Mouse (Mus musculus) left cerebral cortex, postnatal 25 days (tissue): ENCODE results near the gene Rbm34. TPM values are rescaled to one million over a fixed set of nuclear protein-coding genes. Genes with fewer than 3 reads are reported as not detected.
"Not testable (repeated sequence)": the region's sequence is repeated elsewhere in the genome, so short reads cannot be mapped to it uniquely, and the experiment has no call there.

ENCODE experiments used
- DNase-seq, 2 experiments: peaks; one replicate each; pipeline ENCODE4 v3.0.0; 2022; ENCODE audit warnings: low spot score in 2 of 2, mixed read lengths in 1 of 2
- intact Hi-C: fragments of 180-260 bp; cut with DNase I; formaldehyde crosslinking; loops from one replicate; pipeline ENCODE4 v1.15.1; 2025
- total RNA-seq, 2 experiments: library from RNA; stranded (reverse); gene quantifications; 2 replicates each; pipeline ENCODE4 v1.2.3; 2021

The Rbm34 gene
- 10 to 100 TPM; 13.2 to 14.2 TPM for total RNA-seq

DNA sequence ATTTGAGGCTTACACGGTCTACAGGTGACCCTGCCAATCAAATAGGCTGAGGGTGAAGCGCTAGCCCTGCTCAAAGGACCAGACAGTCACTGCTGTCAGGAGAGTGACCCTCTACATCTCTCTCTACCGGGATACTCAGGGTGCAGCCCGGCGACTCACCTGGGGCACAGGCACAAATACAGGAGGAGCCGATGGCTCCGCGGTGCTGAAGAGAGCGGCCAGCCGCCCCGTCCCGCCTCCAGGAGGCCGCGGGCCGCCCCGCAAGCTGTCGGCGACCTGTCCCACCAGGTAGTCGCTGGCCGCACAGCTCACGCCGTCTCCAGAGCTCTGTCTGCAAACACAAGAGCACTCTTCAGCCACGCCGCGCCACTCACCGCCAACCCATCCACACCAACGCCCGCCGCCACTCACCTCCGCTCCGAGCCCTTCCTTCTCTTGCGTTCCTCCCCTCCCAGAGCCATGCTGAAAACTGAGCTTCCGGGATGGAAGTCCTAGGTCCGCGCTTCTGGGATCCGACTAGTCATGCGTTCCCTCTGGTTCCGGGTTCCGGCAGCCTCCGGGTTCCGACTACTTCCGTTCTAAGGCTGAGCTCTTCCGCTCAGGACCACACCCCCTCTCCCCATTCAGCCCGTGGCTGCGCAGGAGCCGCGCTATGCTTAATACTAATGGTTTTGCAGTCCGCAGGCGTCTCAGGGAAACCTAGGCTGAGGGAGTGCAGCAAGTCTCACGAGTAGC, at the start of gene Rbm34:
Gene Rbm34, minus strand, starts transcription at position 493 of the 735 bp plus-strand sequence.
- peak; percentile 90 to 95 for DNase-seq
- intact Hi-C loops = loop anchor here (5.0 kb wide), 1 partner anchor 488 kb away; no protein-coding TSS in a partner anchor

DNA sequence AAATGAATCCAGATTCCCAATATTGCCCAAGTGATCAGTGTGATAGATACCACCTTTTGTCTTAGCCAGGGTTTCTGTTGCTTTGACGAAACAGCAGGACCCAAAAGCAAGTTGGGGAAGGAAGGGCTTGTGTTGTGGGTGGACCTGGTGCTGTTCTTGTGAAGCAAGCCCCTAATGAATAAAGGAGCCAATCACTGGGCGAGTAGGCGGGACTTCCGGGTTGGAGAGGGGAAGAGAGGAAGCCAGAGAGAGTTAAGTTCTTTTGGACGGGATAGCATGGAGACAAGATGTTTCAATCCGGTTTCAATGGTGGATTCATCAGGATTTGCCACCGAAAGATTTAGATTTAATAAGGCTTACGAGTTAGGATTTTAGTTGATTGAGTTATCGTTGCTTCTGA, 40.8 kb upstream of the Rbm34 start:
- DNase-seq = no peak
- intact Hi-C loops = no loop called here

DNA sequence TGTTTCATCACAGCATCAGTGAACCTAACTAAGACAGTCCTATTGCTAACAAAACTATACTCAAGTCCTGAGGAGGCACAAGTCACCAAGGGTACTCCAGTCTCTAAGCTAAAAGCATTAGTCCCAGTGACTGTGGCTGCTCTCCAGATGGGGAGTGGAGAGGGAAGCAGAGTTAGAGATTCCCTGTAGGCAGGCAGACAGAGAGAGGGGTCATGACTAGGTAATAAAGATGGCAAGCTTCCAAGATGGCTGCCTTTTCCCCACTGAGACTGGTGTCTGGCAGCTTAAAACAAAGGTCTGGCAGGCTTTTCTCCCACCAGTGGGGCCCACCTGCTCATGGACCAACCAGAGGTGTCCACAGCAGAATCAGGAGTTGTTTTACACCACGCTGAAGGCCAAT, 23.6 kb upstream of the Rbm34 start:
- DNase-seq = no peak
- intact Hi-C loops = no loop called here

DNA sequence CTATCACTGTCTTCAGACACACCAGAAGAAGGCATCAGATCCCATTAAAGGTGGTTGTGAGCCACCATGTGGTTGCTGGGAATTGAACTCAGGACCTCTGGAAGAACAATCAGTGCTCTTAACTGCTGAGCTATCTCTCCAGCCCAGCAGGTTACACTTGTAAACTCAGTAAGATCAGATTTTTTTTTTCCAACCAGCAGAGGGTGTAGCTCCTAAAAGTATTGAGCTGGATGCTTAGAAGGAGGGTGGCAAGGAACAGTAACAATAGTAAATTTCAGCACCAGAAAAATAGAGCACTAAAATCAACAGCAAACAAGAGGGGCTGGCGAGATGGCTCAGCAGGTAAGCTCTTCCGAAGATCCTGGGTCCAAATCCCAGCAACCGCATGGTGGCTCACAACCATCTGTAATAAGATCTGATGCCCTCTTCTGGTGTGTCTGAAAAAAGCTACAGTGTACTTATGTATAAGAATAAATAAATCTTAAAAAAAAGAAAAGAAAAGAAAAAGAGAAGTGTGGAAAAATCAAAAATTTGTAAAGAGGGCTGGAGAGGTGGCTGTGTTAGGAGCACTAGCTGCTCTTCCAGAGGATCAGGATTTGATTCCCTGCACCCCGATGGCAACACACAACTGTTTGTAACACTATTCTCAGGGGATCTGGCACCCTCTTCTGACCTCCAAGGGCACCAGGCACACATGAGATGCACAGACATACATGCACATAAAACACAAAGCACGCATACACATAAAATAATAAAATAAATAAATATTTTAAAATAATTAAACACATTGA, 18.7 kb upstream of the Rbm34 start:
- DNase-seq = peak in 1 of 2 experiments; percentile 13
- intact Hi-C loops = loop anchor here (5.0 kb wide), 1 partner anchor 73 kb away; the partner anchor contains the start of gene Pard3

DNA sequence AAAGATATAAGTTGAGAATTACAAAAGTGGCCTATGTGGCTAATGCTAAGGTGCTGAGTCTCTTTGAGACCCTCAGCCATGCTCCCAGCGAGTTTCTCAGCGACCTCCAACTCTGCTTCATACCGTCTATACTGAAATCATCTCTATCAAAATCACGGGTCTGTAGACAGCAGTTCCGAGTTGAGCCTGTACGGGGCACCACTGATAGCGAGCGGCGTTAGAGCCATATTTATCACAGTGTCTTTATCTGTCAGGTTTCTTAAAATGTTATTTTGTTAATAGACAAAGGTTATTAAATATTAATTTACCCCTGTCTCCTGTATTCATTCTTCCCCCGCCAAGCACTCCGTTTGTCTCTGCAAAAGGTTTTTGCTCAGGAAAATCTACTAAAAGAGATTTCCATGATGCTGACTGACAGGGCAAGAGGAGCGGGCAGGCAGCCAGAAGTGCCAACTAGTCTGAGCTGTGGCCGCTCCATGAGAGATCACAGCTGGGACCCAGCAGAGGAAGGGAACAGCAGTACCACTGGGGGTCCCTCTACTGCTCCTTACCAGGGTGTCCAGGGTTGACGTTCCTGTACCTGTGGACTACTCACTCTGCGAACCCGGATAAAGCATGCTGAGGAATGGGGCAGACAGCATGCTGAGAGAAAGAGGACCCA, 17.6 kb upstream of the Rbm34 start:
- no peak for DNase-seq
- intact Hi-C loops = loop anchor here (5.0 kb wide), 1 partner anchor 74 kb away; the partner anchor contains the start of gene Pard3

DNA sequence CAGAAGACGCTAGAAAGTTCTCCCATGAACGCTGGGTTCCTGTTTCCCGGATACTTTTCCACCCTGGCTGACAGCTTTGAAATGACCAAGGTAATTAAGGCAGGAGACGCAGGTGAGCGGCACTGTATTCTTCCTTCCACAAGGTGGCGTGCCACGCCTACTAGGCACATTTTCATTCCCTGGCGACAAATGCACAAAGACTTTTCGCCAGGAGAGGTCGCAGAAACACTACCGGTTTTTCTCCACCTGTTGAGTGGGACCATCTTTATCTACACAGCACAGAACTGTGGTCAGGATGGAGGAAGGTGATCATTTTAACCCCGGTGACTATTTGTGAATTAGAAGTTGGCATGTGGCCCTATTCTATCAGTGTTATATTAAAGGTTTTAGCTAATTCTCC, 15.6 kb upstream of the Rbm34 start:
- intact Hi-C loops = loop anchor here (1.0 to 5.0 kb wide), 3 partner anchors 76 to 192 kb away; partner anchors contain the start of gene Pard3
- DNase-seq = peak; percentile 83 to 87

DNA sequence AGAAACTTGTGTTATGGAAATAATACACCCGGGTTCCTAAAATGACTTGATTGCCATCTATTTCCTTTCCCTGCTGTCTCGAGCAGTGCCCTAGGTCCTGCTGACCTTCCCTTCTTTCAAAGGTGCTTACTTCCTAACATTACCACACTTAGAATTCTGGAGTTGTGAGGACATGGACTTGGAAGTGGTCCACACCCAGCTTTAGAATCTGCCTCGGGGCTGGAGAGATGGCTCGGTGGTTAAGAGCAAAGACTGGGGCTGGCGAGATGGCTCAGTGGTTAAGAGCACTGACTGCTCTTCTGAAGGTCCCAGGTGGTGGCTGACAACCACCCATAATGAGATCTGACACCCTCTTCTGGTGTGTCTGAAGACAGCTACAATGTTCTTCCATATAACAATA, 9.2 kb upstream of the Rbm34 start:
- no peak for DNase-seq
- intact Hi-C loops = no loop called here

DNA sequence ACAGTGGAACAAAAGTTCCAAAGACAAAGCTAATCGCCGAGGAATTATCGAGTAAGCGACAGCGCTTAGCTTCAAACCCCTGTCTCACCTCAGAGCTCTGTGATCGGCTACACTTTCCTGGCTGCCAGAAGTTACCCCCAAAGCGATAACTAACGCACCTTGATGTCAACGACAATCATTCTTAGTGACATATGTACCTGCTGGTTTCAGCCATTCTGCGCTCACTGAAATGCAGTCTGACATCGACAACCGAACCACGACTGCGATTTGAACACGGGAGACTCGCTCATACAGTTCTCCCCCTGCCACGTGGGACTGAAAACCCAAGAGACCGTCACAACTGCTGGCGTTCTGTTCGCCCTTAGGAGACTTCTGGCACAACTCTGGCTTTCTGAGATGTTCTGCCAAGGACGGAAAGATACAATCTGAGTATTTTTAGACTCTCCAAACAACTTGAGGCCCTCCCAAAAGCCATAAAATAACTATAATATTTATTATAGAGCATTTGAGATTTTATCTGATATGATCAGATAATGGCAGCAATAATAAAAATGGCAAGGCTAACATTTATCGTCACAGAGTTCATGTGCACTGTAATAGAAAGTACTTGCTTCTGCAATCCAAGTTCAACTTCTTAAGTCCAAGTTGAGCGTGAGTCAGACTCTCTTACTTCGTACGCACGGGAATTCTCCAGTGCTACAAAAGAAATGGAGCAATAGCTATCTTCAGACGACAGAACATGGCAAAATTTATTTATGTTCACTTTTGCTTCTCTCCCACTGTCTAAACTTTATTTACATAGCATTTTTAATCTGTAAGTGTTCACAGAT, 8.4 kb upstream of the Rbm34 start:
- DNase-seq = no peak
- intact Hi-C loops = no loop called here

DNA sequence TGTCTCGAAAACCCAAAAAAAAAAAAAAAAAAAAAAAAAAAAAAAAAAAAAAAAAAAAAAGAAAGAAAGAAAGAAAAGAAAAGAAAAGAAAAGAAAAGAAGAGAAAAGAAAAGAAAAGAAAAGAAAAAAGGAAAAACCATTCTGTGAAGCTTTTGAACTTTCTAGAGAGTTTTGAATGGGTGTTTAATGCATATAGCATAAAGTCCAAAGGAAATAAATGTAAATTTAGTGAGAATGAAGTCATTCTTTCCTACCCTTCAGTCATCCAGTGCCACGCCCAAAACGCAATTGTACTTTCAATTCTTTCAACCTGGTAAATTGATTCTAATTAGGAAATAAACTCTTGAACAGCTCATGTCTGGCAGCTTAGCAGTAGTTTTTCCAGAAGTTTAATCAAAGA, 7.7 kb upstream of the Rbm34 start:
- DNase-seq, intact Hi-C loops: not testable (repeated sequence)

DNA sequence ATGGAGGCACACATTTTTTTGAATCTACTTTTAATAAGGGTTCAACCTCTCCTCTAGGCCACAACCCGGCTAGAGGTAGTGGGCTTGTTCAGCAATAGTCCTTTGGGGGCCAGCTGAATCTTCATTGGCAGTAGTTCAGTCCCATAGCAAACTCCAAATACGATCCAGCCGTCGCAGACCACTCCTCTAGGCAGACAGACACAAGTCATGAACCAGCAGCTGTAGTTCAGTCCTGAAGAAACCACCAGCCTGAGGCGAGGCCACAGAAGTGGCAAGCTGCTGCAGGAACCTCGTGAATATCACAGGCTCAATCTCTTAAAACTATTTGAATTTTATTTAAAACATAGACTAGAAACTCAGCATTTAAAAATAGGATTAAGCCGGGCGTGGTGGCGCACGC, 7.2 kb upstream of the Rbm34 start:
- intact Hi-C loops = no loop called here

DNA sequence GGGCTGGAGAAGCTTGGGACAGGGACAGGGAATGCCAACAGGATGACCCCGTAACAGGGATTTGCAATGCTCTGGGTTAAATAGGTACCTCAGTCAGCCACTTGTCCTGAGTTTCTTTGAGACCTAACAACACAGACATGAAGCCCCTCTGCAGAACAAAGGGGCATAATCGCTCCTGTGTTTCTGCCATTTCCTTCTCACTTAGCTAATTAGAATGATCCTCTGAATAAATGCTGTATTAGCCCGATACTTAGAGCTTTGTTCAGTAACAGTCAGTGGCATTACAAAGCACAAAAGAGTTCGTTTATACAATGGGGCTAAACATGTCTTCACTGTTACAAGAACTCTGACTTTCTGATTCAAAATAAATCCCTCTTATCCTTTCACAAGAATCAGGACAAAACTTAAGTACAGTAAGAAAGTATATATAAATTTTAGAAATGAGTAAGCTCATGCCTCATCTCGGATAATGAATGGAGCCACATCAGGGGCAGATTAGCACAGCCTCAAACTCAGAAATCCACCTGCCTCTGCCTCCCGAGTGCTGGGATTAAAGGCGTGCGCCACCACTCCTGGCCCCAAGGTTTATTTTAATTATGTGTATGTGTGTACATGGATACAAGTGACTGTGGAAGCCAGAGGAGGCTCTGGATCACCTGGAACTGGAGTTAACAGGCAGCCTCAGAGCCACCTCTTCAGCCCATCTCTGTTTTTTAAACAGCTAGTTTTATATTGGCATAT, 5.9 kb upstream of the Rbm34 start:
- intact Hi-C loops = no loop called here

More for the DNA sequence above, 7.2 kb upstream of the Rbm34 start:
- DNase-seq = no peak

DNA sequence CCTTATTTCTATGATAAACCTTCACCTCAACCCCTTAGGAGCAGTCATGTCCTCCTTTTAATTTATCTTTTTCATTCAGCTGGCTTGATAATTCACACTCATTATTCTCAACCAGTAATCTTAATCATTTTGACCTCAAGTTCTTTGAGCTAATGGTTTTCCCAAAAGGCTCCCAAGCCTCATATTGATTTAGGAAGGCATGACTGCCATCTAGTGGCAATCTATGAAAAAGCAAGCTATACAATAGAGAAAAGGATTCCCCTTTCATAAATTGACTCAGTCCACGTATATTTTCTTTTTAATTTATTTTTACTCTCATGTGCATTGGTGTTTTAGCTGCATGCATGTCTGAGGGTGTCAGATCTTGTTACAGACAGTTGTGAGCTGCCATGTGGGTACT, 4.8 kb upstream of the Rbm34 start:
- intact Hi-C loops = loop anchor here (2.0 kb wide), 1 partner anchor 47 kb away; no protein-coding TSS in a partner anchor

More for the DNA sequence above, 5.9 kb upstream of the Rbm34 start:
- DNase-seq = no peak

DNA sequence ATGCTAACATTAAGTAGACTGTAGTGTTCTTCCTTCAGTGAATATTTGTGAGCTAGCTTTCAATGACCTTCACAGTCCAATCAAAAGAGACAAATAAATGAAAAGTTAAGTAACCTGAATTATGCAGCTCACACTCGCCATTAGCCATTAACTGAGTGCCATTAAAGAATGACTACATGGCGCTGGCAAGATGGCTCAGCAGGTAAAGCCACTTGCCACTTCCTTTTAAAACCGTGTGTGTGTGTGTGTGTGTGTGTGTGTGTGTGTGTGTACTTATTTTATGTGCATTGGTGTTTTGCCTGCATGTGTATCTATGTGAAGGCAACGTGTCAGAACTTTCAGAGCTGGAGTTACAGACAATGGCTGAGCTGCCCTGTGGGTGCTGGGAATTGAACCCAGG, 3.6 kb upstream of the Rbm34 start:
- intact Hi-C loops = loop anchor here (2.0 to 5.0 kb wide), 2 partner anchors 46 to 492 kb away; no protein-coding TSS in a partner anchor
- no peak for DNase-seq

More for the DNA sequence above, 4.8 kb upstream of the Rbm34 start:
- peak in 1 of 2 experiments; percentile 41 for DNase-seq

DNA sequence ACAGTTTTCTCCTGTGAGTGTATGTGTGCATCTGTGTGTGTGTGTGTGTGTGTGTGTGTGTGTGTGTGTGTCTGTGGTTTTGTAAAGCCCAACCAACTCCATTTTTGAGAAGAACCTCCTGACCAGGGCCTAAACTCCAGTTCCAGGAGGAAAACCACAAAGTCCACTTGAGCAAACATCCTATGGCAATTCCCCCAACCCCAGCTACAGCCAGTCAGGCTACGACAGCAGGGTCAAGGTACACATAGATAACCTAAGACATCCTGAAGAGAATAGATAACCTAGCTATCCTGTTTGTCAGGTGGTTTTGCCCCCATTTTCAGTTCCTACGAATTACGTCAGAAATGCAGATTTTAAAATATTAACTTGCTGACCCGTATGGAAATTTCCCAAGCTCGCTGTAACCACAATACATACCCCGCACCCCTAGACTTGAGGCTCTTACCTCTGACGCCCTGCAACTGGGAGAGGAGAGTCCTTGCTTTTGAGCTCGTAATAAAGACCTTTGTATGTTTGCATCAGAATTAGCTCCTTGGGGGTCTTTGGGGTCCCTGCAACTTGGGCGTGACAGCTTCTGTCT, 2.9 kb upstream of the Rbm34 start:
- intact Hi-C loops = loop anchor here (2.0 to 5.0 kb wide), 2 partner anchors 45 to 491 kb away; no protein-coding TSS in a partner anchor
- no peak for DNase-seq

DNA sequence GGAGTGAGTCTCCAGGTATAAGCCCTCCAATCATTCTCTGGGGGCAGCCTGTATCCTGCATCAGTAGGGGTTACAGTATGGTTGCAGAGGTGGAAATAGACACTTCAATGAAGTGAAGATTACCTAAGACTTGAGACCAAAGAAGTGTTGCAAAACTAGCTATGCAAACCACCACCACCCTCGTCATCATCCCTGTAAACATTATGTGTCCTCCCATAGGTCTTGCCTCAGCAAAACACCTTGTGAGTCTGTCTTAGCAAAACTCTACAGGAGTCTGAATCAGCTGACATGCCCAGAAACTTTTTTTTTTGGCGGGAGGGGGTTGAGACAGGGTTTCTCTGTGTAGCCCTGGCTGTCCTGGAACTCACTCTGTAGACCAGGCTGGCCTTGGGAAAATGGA, 1.8 kb upstream of the Rbm34 start:
- intact Hi-C loops = loop anchor here (5.0 kb wide), 1 partner anchor 490 kb away; no protein-coding TSS in a partner anchor
- no peak for DNase-seq

DNA sequence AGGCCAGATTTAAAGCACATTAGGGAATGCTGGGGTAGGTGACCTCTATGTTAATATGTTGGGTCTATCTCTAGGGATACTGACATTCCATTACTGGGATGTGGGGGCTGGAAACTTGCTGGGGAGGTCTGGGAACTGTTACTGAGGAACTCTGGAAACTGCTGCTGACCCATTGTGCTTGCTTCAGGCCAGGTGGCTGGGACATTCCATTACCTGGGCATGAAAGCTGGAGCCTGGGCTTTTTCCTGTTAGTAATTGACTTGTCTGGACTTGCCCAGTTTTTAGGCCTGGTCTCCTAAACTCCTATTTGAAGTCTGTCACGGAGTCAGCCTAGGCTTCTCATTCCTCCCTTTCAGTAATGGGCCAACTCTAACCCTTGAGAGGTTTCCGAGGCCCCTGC, 1.2 kb upstream of the Rbm34 start:
- no peak for DNase-seq
- intact Hi-C loops = loop anchor here (5.0 kb wide), 1 partner anchor 490 kb away; no protein-coding TSS in a partner anchor

DNA sequence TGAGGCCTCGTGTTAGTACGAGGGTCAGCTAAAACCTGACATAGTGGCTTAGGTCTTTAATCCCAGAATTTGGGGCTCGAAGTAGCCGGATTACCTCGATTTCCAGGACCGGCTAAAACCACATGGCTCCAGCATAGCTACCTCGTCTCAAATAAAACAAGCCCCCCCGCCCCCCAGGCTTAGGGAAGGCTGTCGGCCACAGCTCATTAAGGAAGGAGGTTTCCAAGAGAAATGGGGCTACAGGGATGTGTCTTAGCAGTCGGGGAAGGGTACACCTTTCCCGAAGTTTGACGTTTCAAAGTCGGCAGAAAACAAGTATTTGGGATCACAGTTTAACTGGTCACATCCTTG, 418 bp upstream of the Rbm34 start:
- no peak for DNase-seq
- intact Hi-C loops = loop anchor here (5.0 kb wide), 1 partner anchor 489 kb away; no protein-coding TSS in a partner anchor

DNA sequence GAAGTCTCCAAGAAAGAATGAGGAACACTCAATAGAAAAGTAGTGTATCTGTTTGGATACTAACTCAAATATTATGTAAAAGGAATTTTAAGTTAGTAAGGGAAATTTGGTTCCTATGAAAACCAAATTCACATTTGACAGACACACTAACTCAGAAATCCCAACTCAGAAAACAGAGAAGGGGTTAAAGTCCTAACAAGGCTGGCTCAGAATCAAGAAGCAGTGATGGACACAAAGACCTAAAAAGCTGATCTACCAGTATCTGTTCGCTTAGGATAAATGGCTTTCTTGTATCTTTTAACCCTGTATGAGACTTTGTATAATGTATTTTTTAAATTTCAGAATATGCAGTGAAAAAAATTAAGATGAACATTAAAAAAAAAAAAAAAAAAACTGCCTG, 1.3 kb downstream of the Rbm34 start:
- DNase-seq = no peak
- intact Hi-C loops = no loop called here
